Mouse (Mus musculus) neural tube, embryonic 11.5 days (tissue): ENCODE measurements around the gene Hs6st2. TPM values are rescaled to one million over a fixed set of nuclear protein-coding genes. Genes with fewer than 3 reads are reported as not detected.

ENCODE experiments used
- ATAC-seq: fragments of 200-750 bp; cut with Nextera tagmentation; 2 replicates; pipeline ENCODE4 v1.8.0; 2017; ENCODE audit warnings: moderate number of reproducible peaks, mild to moderate bottlenecking, moderate TSS enrichment, moderate library complexity; ENCODE audit not compliant: insufficient read depth, low FRiP score, low TSS enrichment
- DNase-seq: peaks from one replicate; pipeline ENCODE4 v3.0.0-alpha.2; 2015; ENCODE audit warnings: low spot score
- H3K27ac ChIP-seq: fragments of 300-500 bp; sonication (generic); 2 replicates; pipeline ENCODE4 v1.5.1; 2014; ENCODE audit warnings: low read depth, mild to moderate bottlenecking, low read length
- H3K27me3 ChIP-seq: fragments of 300-500 bp; sonication (generic); 2 replicates; pipeline ENCODE4 v1.6.1; 2014; ENCODE audit warnings: mild to moderate bottlenecking, low read length, mixed read lengths; ENCODE audit not compliant: control insufficient read depth, insufficient read depth
- H3K36me3 ChIP-seq: fragments of 300-500 bp; sonication (generic); 2 replicates; pipeline ENCODE4 v1.6.1; 2014; ENCODE audit warnings: mild to moderate bottlenecking, low read length, moderate library complexity, mixed read lengths; ENCODE audit not compliant: control insufficient read depth, insufficient read depth
- H3K4me1 ChIP-seq: fragments of 300-500 bp; sonication (generic); 2 replicates; pipeline ENCODE4 v1.6.1; 2014; ENCODE audit warnings: low read length, mixed read lengths; ENCODE audit not compliant: control insufficient read depth, insufficient read depth
- H3K4me2 ChIP-seq: fragments of 300-500 bp; sonication (generic); 2 replicates; pipeline ENCODE4 v1.6.1; 2014; ENCODE audit warnings: low read depth, mild to moderate bottlenecking, moderate library complexity
- H3K4me3 ChIP-seq: fragments of 300-500 bp; sonication (generic); 2 replicates; pipeline ENCODE4 v1.5.1; 2014; ENCODE audit warnings: low read depth, low read length
- H3K9ac ChIP-seq: fragments of 300-500 bp; sonication (generic); 2 replicates; pipeline ENCODE4 v1.6.1; 2014; ENCODE audit warnings: mild to moderate bottlenecking, low read length
- H3K9me3 ChIP-seq: fragments of 300-500 bp; sonication (generic); 2 replicates; pipeline ENCODE4 v1.6.1; 2016; ENCODE audit warnings: low read length; ENCODE audit not compliant: control insufficient read depth
- WGBS: fragments of 180-500 bp; shearing (Covaris S2); extraction: QIAGEN DNeasy Blood & Tissue Kit; methylation state at CpG from one replicate; pipeline ENCODE4 v1.1.7; 2014; 5-methylcytosine and 5-hydroxymethylcytosine counted together
- polyA plus RNA-seq: library from polyadenylated mRNA; unstranded; fragments of >200 nt; fragmentation: Nextera tagmentation; extraction: Ambion mirVana; gene quantifications from 2 replicates; pipeline ENCODE4 v1.2.1, GENCODE M21; 2014

Hs6st2 gene
- polyA plus RNA-seq, 1 experiment from 2014 or later = 16.8 TPM

- Histone ChIP-seq H3K27ac (no peak overlapping the region), H3K9ac (no peak overlapping the region), H3K4me2 (no peak overlapping the region), H3K9me3 (no peaks in the 10 kb centered on the region), H3K36me3 (no peaks in the 10 kb centered on the region), H3K27me3 (no peaks in the 10 kb centered on the region), H3K4me1 (no peaks in the 10 kb centered on the region), H3K4me3 (no peak overlapping the region)
- no peak for DNase-seq
- WGBS = 81% methylated on average over 1 of the region's 1 CpGs
- no peak for ATAC-seq
Measured at GRCm38 (mm10) chrX:51531136-51531535, 150.5 kb downstream of the Hs6st2 start.

DNA sequence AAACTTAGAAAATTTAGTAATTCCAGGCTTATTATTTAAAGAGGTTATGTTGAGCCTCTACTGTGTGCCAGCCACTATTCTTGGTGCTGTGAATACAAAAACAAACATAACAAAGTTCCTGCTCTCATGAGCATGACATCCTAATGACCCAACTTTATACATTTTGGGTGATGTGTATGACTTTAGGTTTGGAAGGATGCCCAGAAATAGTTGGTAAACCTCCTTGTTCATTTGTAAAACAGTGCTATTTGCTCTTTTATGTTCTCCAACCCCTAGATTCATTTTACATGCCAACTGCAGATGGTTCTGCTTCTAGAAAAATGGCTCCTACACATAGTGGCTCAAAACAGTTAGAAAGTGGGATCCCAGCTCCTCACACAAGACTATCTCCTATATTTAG lies 153.1 kb downstream of the Hs6st2 start:
- H3K4me1 ChIP-seq = no peaks in the 10 kb centered on the region
- H3K4me3 ChIP-seq = no peak overlapping the region
- H3K36me3 ChIP-seq = no peaks in the 10 kb centered on the region
- ATAC-seq = no peak
- H3K9me3 ChIP-seq = no peaks in the 10 kb centered on the region
- DNase-seq = no peak
- no peak overlapping the region for H3K27ac ChIP-seq
- H3K4me2 ChIP-seq = no peak overlapping the region
- no peak overlapping the region for H3K9ac ChIP-seq
- no peaks in the 10 kb centered on the region for H3K27me3 ChIP-seq

- H3K4me3 ChIP-seq = no peak overlapping the region
- ATAC-seq = no peak
- H3K27me3 ChIP-seq = no peaks in the 10 kb centered on the region
- no peak overlapping the region for H3K9ac ChIP-seq
- H3K9me3 ChIP-seq = no peaks in the 10 kb centered on the region
- WGBS = 35% methylated on average over 1 of the region's 1 CpGs
- no peak overlapping the region for H3K4me2 ChIP-seq
- H3K36me3 ChIP-seq = no peaks in the 10 kb centered on the region
- no peaks in the 10 kb centered on the region for H3K4me1 ChIP-seq
- DNase-seq = peak; percentile 12
- no peak overlapping the region for H3K27ac ChIP-seq
Measured at GRCm38 (mm10) chrX:51514831-51515230, 166.8 kb downstream of the Hs6st2 start.

DNA sequence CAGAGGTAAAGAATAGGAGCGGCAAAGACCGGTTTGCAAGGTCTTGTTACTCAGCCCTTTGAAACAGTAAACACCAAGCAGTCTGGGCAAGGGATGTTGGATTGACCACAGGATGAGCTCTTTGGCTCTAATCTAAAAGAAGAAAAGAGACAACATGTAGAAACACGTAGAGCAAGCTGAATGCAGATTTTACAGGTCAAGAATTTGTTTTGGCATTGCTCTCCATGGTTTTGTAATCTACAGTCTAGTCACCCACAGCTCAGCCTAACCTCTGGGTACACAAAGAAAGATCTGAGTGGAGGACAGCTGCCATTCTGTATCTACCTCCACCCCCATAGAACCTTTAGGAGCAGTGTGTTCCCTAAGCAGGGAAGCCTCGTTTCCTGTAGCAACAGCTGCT lies 175.1 kb downstream of the Hs6st2 start:
- Histone ChIP-seq H3K27me3 (no peaks in the 10 kb centered on the region), H3K4me2 (no peak overlapping the region), H3K4me3 (no peak overlapping the region), H3K9ac (no peak overlapping the region), H3K4me1 (no peaks in the 10 kb centered on the region), H3K27ac (no peak overlapping the region), H3K36me3 (no peaks in the 10 kb centered on the region), H3K9me3 (no peaks in the 10 kb centered on the region)
- ATAC-seq (no peak), DNase-seq (no peak)
- WGBS = 77% methylated on average over 4 of the region's 4 CpGs

- Histone ChIP-seq H3K27ac (no peak overlapping the region), H3K27me3 (no peaks in the 10 kb centered on the region), H3K36me3 (no peaks in the 10 kb centered on the region), H3K9me3 (no peaks in the 10 kb centered on the region), H3K9ac (no peak overlapping the region), H3K4me3 (no peak overlapping the region), H3K4me1 (no peaks in the 10 kb centered on the region), H3K4me2 (no peak overlapping the region)
- DNase-seq (no peak), ATAC-seq (no peak)
- WGBS = 83% methylated on average over 1 of the region's 1 CpGs
Measured at GRCm38 (mm10) chrX:51505691-51506090, 176.0 kb downstream of the Hs6st2 start.

DNA sequence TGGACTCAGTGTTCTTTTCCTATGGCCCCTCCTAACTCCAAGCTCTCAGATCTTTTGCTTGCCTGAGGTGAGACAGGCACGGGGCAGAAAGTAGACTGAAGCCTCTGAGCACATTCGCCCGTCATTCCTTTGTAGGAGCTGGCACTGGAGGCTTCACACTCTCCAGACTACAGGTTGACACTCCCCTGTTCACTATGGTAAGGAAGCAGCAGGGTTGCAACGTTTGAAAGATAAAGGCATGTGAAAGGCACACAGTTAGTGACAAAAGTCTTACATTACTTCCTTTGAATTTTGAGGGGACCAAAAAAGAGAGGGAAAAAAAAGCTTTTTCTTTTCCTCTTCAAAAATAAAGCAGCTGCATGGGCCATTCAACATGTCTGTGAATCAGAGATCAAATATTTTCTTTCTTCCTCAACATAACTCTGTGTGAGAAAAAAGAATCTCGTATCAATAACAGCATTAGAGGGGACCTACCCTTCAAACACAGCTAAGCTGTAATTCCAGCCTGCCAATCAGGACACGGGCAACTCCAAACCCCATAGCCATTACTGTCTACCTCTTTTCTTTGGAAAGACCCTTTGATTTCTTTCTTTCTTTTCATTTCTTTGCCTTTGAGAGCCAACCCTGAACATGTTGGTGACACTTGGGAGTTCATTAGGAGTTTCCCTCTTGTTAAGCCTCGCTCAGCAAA lies 177.7 kb downstream of the Hs6st2 start:
- H3K4me1 ChIP-seq = no peaks in the 10 kb centered on the region
- no peak overlapping the region for H3K4me3 ChIP-seq
- H3K27me3 ChIP-seq = no peaks in the 10 kb centered on the region
- DNase-seq = no peak
- no peak for ATAC-seq
- WGBS = 58% methylated on average over 7 of the region's 7 CpGs
- H3K9me3 ChIP-seq = no peaks in the 10 kb centered on the region
- no peak overlapping the region for H3K27ac ChIP-seq
- no peaks in the 10 kb centered on the region for H3K36me3 ChIP-seq
- no peak overlapping the region for H3K9ac ChIP-seq
- no peak overlapping the region for H3K4me2 ChIP-seq

GRCm38 (mm10) chrX:51497831-51498230 lies 183.8 kb downstream of the Hs6st2 start:
- Histone ChIP-seq H3K4me3 (no peak overlapping the region), H3K9me3 (no peaks in the 10 kb centered on the region), H3K27me3 (no peaks in the 10 kb centered on the region), H3K9ac (no peak overlapping the region), H3K4me1 (no peaks in the 10 kb centered on the region), H3K4me2 (no peak overlapping the region), H3K36me3 (no peaks in the 10 kb centered on the region), H3K27ac (no peak overlapping the region)
- no peak for ATAC-seq
- DNase-seq = no peak
- 63% methylated on average over 1 of the region's 1 CpGs for WGBS

DNA sequence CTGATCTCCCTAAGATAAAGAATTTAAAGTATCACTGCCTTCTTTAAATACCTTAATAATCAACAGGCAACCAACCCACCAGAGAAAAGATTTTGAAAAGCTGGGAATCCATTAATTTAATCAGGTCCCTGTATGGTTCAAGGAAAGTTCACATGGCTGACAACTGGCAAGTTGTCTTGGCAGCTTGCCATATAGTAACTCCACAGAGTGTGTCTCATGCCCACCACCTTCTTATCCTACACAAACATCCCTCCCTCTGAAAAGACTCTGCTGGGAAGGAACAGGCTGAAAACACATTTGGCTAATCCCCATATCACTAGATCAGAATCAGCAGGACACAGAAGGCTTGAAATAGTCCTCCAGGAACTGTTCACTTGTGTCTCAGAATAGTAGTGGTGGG lies 193.3 kb downstream of the Hs6st2 start:
- H3K9me3 ChIP-seq = no peaks in the 10 kb centered on the region
- no peak overlapping the region for H3K4me2 ChIP-seq
- H3K27ac ChIP-seq = no peak overlapping the region
- H3K4me1 ChIP-seq = no peaks in the 10 kb centered on the region
- peak; percentile 11 for DNase-seq
- no peak for ATAC-seq
- no peak overlapping the region for H3K4me3 ChIP-seq
- H3K9ac ChIP-seq = no peak overlapping the region
- H3K27me3 ChIP-seq = no peaks in the 10 kb centered on the region
- no peaks in the 10 kb centered on the region for H3K36me3 ChIP-seq

DNA sequence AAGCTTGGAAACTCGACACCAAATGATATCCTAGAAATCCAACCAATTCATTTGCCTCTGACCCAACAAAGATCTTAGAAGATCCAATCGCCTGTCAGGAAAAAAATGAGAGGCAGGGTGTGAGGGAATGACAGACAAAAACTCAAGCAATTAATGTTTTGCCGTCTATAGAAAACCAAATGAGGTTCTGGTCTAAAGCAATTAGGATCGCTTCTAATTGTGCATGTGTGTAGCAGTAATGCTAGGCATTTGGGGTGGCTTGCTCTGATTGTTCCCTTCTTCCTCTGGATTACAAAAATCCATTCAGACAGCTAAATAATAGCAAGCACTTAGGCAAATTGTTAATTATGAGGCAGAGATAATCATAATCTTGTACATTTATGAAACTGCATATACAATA lies 212.2 kb downstream of the Hs6st2 start:
- no peak overlapping the region for H3K4me2 ChIP-seq
- 79% methylated on average over 4 of the region's 4 CpGs for WGBS
- no peak overlapping the region for H3K27ac ChIP-seq
- no peaks in the 10 kb centered on the region for H3K36me3 ChIP-seq
- no peaks in the 10 kb centered on the region for H3K27me3 ChIP-seq
- H3K9ac ChIP-seq = no peak overlapping the region
- ATAC-seq = no peak
- no peak overlapping the region for H3K4me3 ChIP-seq
- H3K4me1 ChIP-seq = no peaks in the 10 kb centered on the region
- no peak for DNase-seq
- no peaks in the 10 kb centered on the region for H3K9me3 ChIP-seq
